Mouse (Mus musculus) frontal cortex, postnatal 10 days (tissue): Measurements from ENCODE around the gene Prss23.

Source experiments
- DNase-seq, 2 experiments: peaks; one replicate each; pipeline ENCODE4 v3.0.0; 2022; ENCODE audit warnings: low spot score in 2 of 2, mixed read lengths in 1 of 2

The Prss23 gene

DNA sequence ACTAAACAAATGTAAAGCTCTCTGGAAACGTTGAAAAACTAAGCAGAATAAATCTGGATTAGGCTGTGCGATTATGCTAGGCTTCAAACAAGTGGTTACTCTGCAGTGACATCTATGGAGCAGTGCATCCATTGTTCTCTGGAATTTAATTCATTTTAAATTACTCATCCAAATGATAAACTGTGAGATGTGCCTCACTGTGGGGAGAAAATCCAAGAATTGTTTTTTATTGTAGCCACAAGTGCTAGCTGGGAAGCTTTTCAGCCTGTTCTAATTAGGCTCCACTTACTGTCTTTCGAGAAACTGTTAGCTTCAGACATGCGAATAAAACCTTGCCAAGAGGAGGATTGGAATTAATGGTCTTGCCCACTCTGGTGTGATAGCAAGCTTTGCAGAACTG is 18.3 kb downstream of the Prss23 start:
- DNase-seq = no peak

DNA sequence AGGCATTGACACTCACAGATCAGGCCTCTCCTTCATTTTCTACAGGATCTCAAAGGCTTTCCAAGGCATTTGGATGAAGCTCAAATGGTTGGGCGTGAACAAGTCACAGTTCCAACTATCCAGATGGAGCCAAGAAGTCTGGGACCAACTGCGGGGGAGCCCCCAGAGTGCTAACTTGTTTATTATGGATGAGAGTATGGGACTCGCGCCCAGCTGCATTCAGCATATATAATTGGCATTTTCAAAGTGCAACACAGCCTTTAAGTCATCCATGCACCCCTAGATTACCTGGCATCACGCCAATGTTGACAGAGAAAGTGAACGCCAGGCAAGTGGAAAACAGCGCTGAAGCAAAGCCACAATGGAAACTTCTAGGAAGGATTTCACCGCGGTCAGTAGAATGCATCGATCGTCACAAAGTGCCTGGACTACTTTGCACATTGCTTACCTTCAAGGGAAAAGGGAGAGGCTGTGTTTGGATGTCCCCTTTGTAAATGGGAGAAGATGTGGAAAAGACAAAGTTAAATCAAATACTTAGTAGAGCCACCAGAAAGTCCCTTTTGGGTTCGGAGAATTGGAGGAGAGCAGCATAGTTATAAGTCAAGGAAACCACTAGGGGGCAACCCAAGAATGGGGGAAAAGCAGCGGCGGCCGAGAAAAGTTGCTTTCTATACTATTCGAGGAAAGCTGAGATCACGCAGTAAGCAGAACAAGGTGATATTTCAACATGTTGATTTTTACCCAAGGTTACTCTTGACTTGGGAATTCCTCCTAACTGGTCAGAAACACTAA is 27.3 kb downstream of the Prss23 start:
- DNase-seq = peak; percentile 51 to 60

DNA sequence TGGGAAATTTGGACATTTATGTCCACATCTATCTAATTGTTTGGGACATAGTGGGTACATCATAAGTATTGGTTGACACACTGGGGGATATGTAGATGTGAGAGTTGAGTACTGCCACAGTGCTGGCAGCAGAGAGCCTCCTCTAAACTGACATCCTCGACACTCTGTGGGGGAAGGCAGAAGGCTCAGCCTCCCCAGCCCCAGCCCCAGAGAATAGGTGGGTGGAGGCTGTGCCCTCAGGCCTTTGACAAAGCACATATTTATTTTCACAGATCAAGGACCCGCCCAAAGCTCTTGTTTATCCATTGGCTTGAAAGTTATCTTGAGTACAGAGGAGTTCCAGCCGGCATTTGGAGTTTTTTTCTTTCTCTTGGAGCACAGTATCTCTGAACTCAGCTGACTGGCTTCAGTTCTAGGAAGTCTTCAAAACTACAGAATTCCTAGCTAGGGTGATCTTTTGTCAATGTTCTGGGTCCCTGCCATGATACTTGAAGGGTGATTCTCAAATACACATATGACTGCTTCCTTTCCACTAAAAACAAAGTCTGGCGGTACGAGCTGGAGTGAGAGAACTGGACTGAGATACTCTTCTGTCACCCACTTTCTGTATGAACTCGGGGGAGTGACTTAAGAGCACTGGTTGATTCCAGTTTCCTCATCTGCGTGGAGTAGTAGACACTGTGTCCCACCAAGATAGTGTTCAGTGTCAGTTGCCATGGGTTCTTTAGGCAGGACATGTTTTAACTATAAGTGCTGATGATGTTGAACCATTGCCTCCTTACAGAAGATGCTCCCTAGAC is 43.0 kb downstream of the Prss23 start:
- DNase-seq = no peak

GRCm38 (mm10) chr7:89481723-89482122 is 45.3 kb downstream of the Prss23 start:
- DNase-seq = no peak

DNA sequence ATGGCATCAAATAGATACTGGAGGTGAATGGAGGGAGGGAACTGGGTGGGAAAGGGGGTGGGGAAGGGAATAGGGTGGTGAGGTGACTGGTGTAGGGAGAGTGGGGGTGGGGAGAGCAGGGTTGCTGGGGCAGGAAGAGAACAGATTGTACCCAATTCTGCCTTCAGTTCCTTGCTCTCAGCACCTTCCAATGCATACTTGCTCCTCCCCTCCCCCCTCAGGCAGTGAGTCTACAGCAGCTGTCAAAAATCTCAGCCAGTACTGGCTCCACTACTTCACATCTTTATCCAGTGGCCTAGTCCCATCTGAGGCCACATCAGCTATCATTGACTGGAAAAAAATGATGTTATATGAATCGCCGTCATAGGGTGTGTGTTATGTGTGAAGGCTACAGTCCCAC is 48.5 kb downstream of the Prss23 start:
- no peak for DNase-seq

GRCm38 (mm10) chr7:89477294-89477999 is 49.5 kb downstream of the Prss23 start:
- peak in 1 of 2 experiments; percentile 34 for DNase-seq

GRCm38 (mm10) chr7:89473442-89473841 is 53.5 kb downstream of the Prss23 start:
- DNase-seq = no peak

GRCm38 (mm10) chr7:89463775-89464592 is 63.0 kb downstream of the Prss23 start:
- DNase-seq = no peak

GRCm38 (mm10) chr7:89463246-89463645 is 63.7 kb downstream of the Prss23 start:
- no peak for DNase-seq

DNA sequence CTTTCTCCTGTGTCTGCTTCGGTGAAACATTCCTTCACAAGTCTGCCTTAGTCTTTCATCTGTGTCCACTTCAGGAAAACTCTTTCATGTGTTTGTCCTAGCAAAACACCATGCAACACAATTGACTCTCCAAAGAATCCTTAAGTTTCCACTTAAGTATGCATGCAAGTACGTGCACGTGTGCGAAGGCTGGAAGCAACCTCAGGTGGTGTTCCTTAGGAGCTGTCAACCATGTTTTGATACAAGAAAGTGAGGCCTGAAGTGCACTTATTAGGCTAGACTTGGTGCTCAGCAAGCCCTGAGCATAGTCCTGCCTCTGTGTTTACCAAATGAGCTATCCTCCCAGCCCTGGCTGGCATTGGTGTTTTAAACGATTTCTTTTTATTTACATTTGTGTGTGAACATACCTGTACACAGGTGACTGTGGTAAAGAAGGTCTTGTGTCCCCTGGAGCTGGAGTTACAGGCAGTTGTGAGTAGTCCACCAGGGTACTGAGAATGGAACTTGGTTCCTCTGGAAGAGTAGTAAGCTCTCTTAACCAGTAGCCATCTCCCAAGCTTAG is 64.3 kb downstream of the Prss23 start:
- DNase-seq = no peak

- no peak for DNase-seq
Observed at GRCm38 (mm10) chr7:89461351-89461750, 65.6 kb downstream of the Prss23 start.

GRCm38 (mm10) chr7:89460911-89461310 is 66.1 kb downstream of the Prss23 start:
- no peak for DNase-seq

DNA sequence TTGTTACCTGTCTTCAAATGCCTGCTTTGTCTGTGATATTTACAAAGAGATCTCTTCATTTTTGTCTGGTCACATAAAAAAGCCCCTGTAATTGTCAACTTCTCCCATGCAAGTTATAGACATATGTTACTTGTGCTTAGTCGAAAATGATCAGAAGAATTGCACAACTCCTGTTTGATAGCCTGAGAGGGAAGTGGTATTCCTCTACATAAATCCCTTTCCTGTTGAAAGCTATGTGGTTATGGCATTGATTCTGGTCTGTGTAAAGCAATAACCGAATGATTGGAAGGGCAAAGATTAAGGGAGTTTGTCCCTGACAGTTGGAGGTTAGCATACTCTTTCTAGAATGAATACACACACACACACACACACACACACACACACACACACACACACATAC is 67.3 kb downstream of the Prss23 start:
- DNase-seq = no peak
